In genomic region chr17:25869954-25870353, GRCm38 (mm10) we compare ENCODE assay signal across 16 mouse cellular contexts. TPM values are rescaled to one million over a fixed set of nuclear protein-coding genes. Genes with fewer than 3 reads are reported as not detected.
"Had no signal": no experiment of that assay in that cellular context is flagged by ENCODE, and none has a peak within 500 bp of the region (broad histone marks: within the 10 kb centered on the region; RNA-seq: fewer than 3 reads in every experiment).

No protein-coding gene starts in this region.

- H3K4me3 ChIP-seq: neural tube, embryonic 15.5 days; stomach, embryonic 15.5 days had no signal

- DNase-seq: retina, postnatal 1 day; right cerebral cortex, adult 18-20 months; right cerebral cortex, postnatal 14 days; right cerebral cortex, postnatal 25 days; right cerebral cortex, postnatal 4 days; spleen, adult 18-20 months; thymus, adult 18-20 months; thymus, adult 2 months; thymus, postnatal 14 days; thymus, postnatal 25 days; thymus, postnatal 36 days; thymus, postnatal 4 days had no signal

- H3K36me3 ChIP-seq: neural tube, embryonic 15.5 days; stomach, embryonic 15.5 days had no signal

- H3K27ac ChIP-seq: neural tube, embryonic 15.5 days; stomach, embryonic 15.5 days; stomach, postnatal 0 days had no signal

- H3K27me3 ChIP-seq: neural tube, embryonic 15.5 days; stomach, embryonic 15.5 days had no signal

- H3K9me3 ChIP-seq: neural tube, embryonic 15.5 days; stomach, embryonic 15.5 days had no signal

- H3K9ac ChIP-seq: neural tube, embryonic 15.5 days; stomach, embryonic 15.5 days had no signal

RNA-seq across cellular contexts. Expression of gene Mcrip2, which starts 1.4 kb away (rescaled TPM):
- total RNA-seq: neutrophil, adult 5-6 weeks had no signal
